Mouse (Mus musculus): ENCODE results near the gene Mta2.
"Not testable (repeated sequence)": the region's sequence is repeated elsewhere in the genome, so short reads cannot be mapped to it uniquely, and the experiment has no call there.

Mta2 gene

GRCm38 (mm10) chr19:8966198-8966589, 24.5 kb downstream of the Mta2 start:
- no peak for ATAC-seq (ENCODE audit: insufficient number of reproducible peaks, low FRiP score, low TSS enrichment)

- ATAC-seq (ENCODE audit: insufficient number of reproducible peaks, low FRiP score, low TSS enrichment) = peak; percentile 93
Measured at GRCm38 (mm10) chr19:8966590-8967372, 25.1 kb downstream of the Mta2 start, which contains the start of gene Eef1g. Eef1g (plus strand) TSS chr19:8967041.

- ATAC-seq (ENCODE audit: insufficient number of reproducible peaks, low FRiP score, low TSS enrichment) = no peak
Measured at GRCm38 (mm10) chr19:8967373-8967743, 25.7 kb downstream of the Mta2 start.

GRCm38 (mm10) chr19:8967893-8968292, 26.2 kb downstream of the Mta2 start:
- ATAC-seq (ENCODE audit: insufficient number of reproducible peaks, low FRiP score, low TSS enrichment) = no peak

GRCm38 (mm10) chr19:8972491-8972890, 30.8 kb downstream of the Mta2 start:
- ATAC-seq (ENCODE audit: insufficient number of reproducible peaks, low FRiP score, low TSS enrichment) = not testable (repeated sequence)

- no peak for ATAC-seq (ENCODE audit: insufficient number of reproducible peaks, low FRiP score, low TSS enrichment)
Measured at GRCm38 (mm10) chr19:8974638-8975037, 33.0 kb downstream of the Mta2 start.

GRCm38 (mm10) chr19:8975491-8975890, 33.8 kb downstream of the Mta2 start:
- ATAC-seq (ENCODE audit: insufficient number of reproducible peaks, low FRiP score, low TSS enrichment) = no peak

GRCm38 (mm10) chr19:8976535-8976934, 34.9 kb downstream of the Mta2 start:
- no peak for ATAC-seq (ENCODE audit: insufficient number of reproducible peaks, low FRiP score, low TSS enrichment)

- no peak for ATAC-seq (ENCODE audit: insufficient number of reproducible peaks, low FRiP score, low TSS enrichment)
Measured at GRCm38 (mm10) chr19:8980771-8981170, 39.1 kb downstream of the Mta2 start.

GRCm38 (mm10) chr19:8981450-8982168, 39.9 kb downstream of the Mta2 start:
- no peak for ATAC-seq (ENCODE audit: insufficient number of reproducible peaks, low FRiP score, low TSS enrichment)

- ATAC-seq (ENCODE audit: insufficient number of reproducible peaks, low FRiP score, low TSS enrichment) = no peak
Measured at GRCm38 (mm10) chr19:8982303-8983149, 40.9 kb downstream of the Mta2 start.

GRCm38 (mm10) chr19:8983150-8983650, 41.5 kb downstream of the Mta2 start:
- ATAC-seq (ENCODE audit: insufficient number of reproducible peaks, low FRiP score, low TSS enrichment) = no peak

- ATAC-seq (ENCODE audit: insufficient number of reproducible peaks, low FRiP score, low TSS enrichment) = no peak
Measured at GRCm38 (mm10) chr19:8984255-8984868, 42.7 kb downstream of the Mta2 start.

GRCm38 (mm10) chr19:8985891-8986290, 44.2 kb downstream of the Mta2 start:
- ATAC-seq (ENCODE audit: insufficient number of reproducible peaks, low FRiP score, low TSS enrichment) = no peak

GRCm38 (mm10) chr19:8987816-8988215, 46.1 kb downstream of the Mta2 start:
- no peak for ATAC-seq (ENCODE audit: insufficient number of reproducible peaks, low FRiP score, low TSS enrichment)

- ATAC-seq (ENCODE audit: insufficient number of reproducible peaks, low FRiP score, low TSS enrichment) = no peak
Measured at GRCm38 (mm10) chr19:8988346-8989065, 46.8 kb downstream of the Mta2 start.

- ATAC-seq (ENCODE audit: insufficient number of reproducible peaks, low FRiP score, low TSS enrichment) = no peak
Measured at GRCm38 (mm10) chr19:8989066-8989566, 47.4 kb downstream of the Mta2 start, which contains the start of gene Ahnak. Ahnak (plus strand) TSS chr19:8989284.

- no peak for ATAC-seq (ENCODE audit: insufficient number of reproducible peaks, low FRiP score, low TSS enrichment)
Measured at GRCm38 (mm10) chr19:8989567-8990431, 48.1 kb downstream of the Mta2 start.

All from cerebellum, adult (tissue).